Mouse (Mus musculus) lung, adult 2 months (tissue): ENCODE measurements around the gene Ppp3cb.

ENCODE experiments used
- CTCF ChIP-seq: fragments of 200-500 bp; IDR thresholded peaks from 2 replicates; pipeline ENCODE4 v1.5.1; 2011; ENCODE audit warnings: mild to moderate bottlenecking, low read length, control low read depth; ENCODE audit not compliant: insufficient read depth
- POLR2A ChIP-seq: fragments of 200-500 bp; IDR thresholded peaks from 2 replicates; pipeline ENCODE4 v1.6.1; 2011; ENCODE audit warnings: low read depth, mild to moderate bottlenecking, control low read depth, low read length, borderline replicate concordance; ENCODE audit errors: extremely low read depth

GRCm38 (mm10) chr14:20576179-20576578 lies 29.8 kb upstream of the Ppp3cb start:
- no peak for TF ChIP-seq POLR2A
- 0 out of 2 replicates have a peak, but pooled peaks have one; percentile 28 for TF ChIP-seq CTCF
